Mouse (Mus musculus): ENCODE measurements around the gene F13a1. TPM values are rescaled to one million over a fixed set of nuclear protein-coding genes. Genes with fewer than 3 reads are reported as not detected.

Gene F13a1
- total RNA-seq, 1 experiment from 2014 or later = 13.5 TPM

DNA sequence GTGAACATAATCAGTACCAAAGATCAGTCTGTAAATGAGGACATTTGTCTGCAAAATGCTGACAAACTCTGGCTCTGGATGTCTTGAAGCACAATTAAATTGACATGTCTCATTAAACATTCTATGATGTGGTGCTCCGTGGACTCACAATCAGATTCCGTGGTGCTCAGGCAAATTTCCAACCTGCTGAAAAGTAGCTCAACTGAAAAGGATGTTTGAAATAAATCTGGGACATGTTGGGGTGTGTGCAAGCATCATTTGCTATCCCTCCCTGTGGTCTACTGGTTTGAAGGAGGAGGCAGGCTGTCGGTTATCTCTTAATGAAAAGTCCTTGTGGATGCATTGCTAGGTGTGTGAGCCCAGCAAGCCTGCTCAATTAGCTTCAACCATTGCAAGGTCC, 77.8 kb downstream of the F13a1 start:
- no peak for ATAC-seq (replicated peaks; ENCODE audit: insufficient number of reproducible peaks, low FRiP score, low TSS enrichment, poor library complexity, severe bottlenecking)

DNA sequence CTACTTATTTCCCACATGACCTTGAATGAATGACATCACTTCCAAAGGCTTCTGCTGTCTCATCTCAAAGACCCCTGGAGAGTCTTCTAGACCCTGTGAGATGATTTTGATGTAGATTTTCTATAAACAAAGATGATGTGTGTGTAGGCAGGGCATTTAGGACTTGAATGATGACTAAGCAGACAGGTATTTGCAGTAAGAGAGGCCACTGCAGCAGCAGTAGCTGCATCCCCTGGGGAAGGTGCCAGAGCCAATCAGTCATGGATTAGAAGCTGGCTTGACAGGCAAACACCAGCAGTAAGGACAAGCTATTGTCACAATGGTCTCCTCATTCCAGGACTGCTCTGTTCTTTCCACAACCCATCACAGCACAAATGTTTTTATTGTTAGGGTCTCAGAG, 87.1 kb downstream of the F13a1 start:
- no peak for ATAC-seq (replicated peaks; ENCODE audit: insufficient number of reproducible peaks, low FRiP score, low TSS enrichment, poor library complexity, severe bottlenecking)

DNA sequence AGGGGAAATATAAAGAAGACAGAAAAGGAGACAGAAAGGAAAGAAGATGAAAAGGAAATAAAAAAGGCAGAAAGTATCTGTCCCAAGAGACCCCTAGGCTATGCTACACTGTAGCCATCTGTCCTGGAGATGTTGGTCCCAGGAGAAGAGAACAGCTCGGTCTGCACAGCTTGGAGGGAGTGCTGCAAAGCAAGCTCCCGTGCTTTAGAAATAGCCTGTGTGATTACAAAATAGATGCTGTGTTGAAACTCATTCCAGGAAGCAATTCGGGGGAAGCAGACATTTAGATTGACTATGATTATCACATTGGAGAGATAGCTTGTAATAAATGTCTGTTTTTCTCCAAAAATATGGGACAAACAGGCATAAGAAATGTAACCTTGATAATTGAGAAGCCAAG, 91.0 kb downstream of the F13a1 start:
- ATAC-seq (replicated peaks; ENCODE audit: insufficient number of reproducible peaks, low FRiP score, low TSS enrichment, poor library complexity, severe bottlenecking) = peak; percentile 43; the same call in 1 of the 2 replicates

DNA sequence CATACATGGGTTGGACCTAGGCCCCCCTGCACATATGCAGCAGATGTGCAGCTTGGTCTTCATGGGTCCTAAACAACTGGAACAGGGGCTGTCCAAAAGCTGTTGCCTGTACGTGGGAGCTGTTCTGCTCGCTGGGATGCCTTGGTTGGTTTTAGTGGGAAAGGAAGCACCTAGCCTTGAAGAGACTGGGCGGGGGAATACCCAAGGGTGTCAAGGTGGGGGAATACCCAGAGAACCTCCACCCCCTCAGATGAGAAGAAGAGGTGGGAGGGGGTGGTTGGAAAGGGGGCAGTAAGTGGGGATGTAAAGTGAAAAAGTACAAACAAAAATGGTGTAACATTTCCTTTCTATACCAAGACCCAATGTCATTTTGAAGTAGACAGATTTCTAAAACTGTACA, 95.1 kb downstream of the F13a1 start:
- ATAC-seq (replicated peaks; ENCODE audit: insufficient number of reproducible peaks, low FRiP score, low TSS enrichment, poor library complexity, severe bottlenecking) = no peak

DNA sequence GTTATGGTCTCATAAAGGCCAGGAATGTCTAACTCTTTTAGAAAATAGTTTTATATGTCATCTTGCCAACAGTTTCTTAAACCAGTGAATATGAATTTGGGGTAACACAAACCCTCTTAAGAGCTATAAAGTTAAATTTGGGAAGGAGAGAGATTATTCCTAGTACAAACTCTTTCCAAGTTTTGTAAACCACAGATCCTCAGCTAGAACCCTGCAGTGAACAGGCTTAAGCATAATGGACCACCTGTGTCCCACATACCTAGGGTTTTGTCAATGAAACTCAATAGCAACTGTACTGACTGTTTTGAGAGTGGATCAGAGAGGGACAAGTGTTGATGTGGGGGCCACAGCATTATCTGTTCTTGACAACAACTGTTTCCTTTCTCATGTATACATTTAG, 96.4 kb downstream of the F13a1 start:
- ATAC-seq (replicated peaks; ENCODE audit: insufficient number of reproducible peaks, low FRiP score, low TSS enrichment, poor library complexity, severe bottlenecking) = no peak

DNA sequence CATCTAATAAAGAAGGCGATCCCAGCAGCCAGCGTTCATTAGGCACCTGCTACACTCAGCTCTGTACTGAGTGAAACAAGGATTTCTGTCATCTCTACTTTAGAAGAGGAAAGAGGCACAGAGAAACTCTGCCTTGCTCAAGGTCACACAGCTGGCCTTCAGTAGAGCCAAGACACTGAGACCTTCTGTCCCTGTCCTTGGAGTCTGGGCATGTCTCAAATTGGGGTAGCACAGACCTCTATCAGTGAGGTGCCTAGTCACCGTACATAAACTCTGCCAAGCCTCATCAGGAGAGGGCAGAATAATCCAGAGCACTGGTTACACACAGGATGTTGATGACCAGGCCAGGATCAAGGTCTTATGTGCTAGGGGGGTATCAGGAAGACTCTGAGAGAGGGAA, 108.2 kb downstream of the F13a1 start:
- no peak for ATAC-seq (replicated peaks; ENCODE audit: insufficient number of reproducible peaks, low FRiP score, low TSS enrichment, poor library complexity, severe bottlenecking)

DNA sequence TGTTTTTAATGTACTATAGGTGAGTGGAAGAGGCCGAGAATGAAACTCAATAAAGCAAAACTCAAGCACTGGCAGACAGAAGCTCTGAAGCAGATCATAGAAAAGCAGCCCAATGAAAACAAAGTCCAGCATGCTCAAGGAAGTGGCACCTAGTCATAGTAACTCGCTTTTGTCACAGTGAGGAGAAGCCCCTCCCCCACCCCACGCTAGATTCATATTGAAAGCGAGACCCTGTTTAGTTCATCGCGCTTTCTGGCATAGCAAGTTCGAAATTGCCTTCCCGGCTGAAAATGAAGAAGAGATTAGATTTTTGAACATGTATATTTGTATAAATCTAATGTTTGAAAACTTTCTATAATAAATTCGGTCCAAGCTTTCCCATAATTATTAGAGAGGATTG, 118.0 kb downstream of the F13a1 start:
- ATAC-seq (replicated peaks; ENCODE audit: insufficient number of reproducible peaks, low FRiP score, low TSS enrichment, poor library complexity, severe bottlenecking) = no peak

DNA sequence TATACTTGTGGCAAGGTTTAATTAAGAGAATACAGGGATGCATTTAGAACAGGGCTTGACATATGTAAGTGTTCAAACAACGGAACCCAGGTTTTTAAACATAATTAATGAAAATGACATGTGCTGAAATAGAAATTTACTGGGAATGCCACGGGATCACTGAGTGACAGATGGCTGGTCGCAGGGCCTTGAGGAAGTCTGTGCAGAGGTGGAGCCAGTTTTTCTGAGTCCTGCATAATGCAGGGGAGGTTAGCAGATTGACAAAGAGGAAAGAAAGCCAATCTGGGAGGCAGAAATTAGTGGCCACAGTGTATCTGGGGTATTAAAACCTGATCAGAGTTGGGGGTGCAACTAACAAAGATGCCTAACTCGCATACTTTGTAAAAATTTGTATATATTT, 130.3 kb downstream of the F13a1 start:
- no peak for ATAC-seq (replicated peaks; ENCODE audit: insufficient number of reproducible peaks, low FRiP score, low TSS enrichment, poor library complexity, severe bottlenecking)

DNA sequence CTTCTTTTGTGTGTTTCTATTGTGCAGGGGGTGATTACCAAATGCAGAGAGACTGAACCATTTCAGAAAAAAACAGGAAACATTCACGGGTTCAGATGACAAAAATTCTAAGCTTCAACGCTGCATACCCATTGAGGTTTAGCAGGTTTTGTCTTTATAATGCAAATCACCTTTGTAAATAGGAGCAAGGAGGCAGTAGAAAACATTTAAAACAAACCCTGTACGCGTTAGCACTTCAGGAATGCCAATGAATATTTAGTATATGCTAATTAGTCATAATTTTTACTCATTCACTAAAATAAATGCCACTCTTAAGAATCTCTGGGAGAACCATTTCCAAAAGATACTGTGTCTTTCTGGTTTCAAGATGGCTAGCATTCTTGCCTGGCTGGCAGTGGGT, 146.2 kb downstream of the F13a1 start:
- ATAC-seq (replicated peaks; ENCODE audit: insufficient number of reproducible peaks, low FRiP score, low TSS enrichment, poor library complexity, severe bottlenecking) = no peak

DNA sequence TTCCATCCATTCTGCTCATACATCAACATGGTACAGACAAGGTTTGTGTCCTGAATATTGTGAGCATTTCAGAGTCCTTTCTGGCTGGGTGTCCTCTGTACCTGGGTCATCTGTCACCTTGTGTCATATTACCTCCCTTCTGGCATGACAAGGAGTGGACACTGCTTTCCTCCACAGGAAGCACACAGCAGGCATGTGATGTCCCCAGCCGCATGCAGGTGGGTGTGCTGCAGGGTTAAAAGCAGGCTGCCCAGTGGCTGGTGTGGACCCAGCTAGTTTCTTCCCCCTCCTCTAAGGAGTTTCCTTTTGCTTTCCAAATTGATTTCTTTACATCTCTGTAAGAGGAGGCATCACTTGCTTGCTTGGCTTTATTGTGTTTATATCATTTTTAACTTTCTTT, 146.6 kb downstream of the F13a1 start:
- ATAC-seq (replicated peaks; ENCODE audit: insufficient number of reproducible peaks, low FRiP score, low TSS enrichment, poor library complexity, severe bottlenecking) = no peak

DNA sequence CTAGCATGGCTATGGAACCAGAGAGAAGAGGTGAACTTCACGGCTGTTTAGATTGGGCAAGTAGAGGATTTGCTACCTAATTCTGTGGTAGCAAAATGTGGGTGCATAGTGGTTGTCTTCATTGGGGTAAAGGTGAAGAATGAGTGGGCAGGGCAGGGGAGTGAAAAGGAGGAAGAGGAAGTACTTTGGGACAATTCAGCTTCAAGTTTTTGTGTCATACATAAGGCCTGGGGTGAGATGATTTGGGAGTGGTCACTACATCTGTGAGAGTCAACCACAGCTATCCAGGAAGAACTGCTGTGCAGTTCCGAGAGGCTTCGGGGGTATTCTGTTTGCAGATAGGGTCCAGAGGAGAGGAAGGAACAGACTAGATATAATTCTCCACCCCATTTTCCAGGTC, 148.4 kb downstream of the F13a1 start:
- peak; percentile 92 for ATAC-seq (replicated peaks; ENCODE audit: insufficient number of reproducible peaks, low FRiP score, low TSS enrichment, poor library complexity, severe bottlenecking)

DNA sequence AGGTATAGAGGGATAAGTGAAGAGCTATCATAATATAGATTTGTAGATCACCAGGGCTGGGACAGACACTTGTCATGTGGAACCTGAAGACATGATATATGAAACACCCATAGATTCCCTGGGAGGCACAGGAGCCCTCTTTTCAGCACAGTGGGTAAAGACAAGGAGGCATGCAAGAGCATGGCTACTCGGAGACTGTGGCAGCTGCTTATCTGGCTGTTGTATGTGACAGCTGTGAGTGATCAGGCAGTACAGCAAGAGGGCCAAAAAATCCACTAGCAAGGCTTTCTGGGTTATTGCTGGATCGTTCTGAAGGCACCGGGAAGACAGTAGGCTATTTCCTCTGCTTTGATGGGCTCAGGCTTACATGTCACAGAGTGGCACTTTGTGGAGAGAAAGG, 149.0 kb downstream of the F13a1 start:
- ATAC-seq (replicated peaks; ENCODE audit: insufficient number of reproducible peaks, low FRiP score, low TSS enrichment, poor library complexity, severe bottlenecking) = no peak

DNA sequence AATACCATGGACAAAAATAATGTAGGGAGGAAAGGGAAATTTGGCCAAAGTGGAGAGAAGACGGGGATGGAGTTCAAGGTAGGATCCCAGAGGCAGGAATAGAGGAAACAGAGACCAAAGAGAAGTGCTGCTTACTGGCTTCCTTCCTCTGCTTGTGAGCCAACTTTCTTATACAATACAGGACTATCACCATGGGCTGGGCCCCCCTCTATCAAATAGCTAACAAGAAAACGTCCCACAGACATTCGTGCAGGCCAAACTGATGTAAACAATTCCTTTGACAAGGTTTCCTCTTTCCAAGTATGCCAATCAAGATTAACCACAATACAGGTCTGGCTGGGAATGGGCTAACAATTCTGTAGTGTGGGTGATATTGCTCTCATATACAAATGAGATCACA, 154.0 kb downstream of the F13a1 start:
- ATAC-seq (replicated peaks; ENCODE audit: insufficient number of reproducible peaks, low FRiP score, low TSS enrichment, poor library complexity, severe bottlenecking) = no peak

DNA sequence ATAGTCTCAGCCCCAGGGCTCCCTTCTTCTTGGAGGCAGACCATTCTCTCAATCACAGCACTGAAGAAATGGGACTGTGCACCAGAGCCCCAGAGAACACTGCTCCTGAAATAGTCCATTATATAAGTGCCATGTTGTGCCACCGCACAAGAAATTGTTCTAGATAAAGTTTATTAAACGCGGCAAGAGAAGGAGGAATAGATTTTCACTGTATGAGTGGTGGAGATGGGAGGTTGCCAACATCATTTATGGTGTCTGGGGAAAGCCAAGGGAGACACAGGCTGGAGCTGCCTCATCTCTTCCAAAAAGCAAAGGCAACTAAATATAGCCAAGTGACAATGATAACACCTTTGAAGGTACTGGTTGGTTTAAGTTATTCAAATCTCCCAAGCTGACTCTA, 156.3 kb downstream of the F13a1 start:
- no peak for ATAC-seq (replicated peaks; ENCODE audit: insufficient number of reproducible peaks, low FRiP score, low TSS enrichment, poor library complexity, severe bottlenecking)

DNA sequence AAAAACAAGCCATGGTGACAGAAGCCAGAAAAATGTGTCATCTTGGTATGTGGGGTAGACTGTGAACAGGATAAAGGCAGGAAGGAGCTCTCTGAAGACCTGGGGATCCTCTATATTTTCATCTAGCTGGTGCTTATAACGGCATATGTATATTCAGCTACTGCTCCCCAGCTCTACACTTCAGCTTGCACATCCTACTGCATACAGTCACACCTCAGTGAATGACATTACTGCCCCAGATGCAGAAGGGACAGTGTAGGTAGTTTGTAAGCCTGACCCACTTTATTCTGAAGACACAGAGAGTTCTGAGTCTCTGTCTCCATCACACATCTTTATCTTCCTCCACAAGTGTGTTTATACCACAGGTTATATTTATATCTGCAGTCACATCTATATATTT, 157.8 kb downstream of the F13a1 start:
- no peak for ATAC-seq (replicated peaks; ENCODE audit: insufficient number of reproducible peaks, low FRiP score, low TSS enrichment, poor library complexity, severe bottlenecking)

DNA sequence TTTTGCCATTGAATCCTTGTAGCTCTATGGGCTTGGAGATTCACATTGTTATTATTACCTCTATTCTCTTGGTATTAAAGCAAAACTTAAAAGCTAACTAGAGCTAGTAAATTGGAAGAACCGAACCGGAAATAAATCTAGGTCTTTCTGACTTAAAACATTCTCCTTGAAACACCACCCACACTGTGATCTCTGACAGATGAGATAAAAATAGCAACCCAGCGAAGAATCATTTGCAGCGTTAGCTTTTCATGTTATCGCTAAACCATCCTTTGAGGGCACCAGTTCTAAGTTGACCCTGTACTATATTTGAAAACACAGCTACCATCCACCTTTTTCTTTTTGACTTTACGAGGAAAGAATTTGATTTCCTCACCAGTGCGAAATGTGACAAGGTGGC, 164.1 kb downstream of the F13a1 start:
- no peak for ATAC-seq (replicated peaks; ENCODE audit: insufficient number of reproducible peaks, low FRiP score, low TSS enrichment, poor library complexity, severe bottlenecking)

DNA sequence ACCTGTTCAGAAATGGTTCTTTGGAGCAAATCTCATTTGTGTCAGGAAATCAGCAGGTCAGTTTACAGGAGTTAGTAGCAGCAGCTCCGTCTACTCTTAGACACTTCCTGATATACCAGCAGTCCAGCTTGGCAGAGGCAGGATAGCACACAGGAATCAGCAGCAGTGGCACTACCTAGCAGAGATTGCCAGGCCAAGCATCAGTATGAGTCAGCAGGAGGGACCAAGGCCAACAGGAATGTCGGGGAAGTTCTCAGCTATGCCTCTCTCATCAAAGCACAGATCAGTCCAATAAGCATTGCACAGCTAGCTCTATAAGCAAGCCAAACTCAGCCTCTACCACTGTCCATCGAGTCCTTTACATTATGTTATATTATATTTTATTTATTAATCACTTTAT, 210.9 kb downstream of the F13a1 start:
- ATAC-seq (replicated peaks; ENCODE audit: insufficient number of reproducible peaks, low FRiP score, low TSS enrichment, poor library complexity, severe bottlenecking) = no peak

Measured in monocyte, adult 5-6 weeks (primary cell).